28 mouse cellular contexts compared by ENCODE assay signal in genomic region chr11:55395073-55395642, GRCm38 (mm10). TPM values are rescaled to one million over a fixed set of nuclear protein-coding genes. Genes with fewer than 3 reads are reported as not detected.
DNase-seq lines count a peak whose midpoint lies in the region; ATAC-seq and TF ChIP-seq lines count a peak whose summit lies in the region.
"Had no signal": no experiment of that assay in that cellular context is flagged by ENCODE, and none has a peak within 500 bp of the region (broad histone marks: within the 10 kb centered on the region; RNA-seq: fewer than 3 reads in every experiment).

No protein-coding gene starts in this region.

- WGBS in midbrain, embryonic 11.5 days = 77% methylated on average over 7 of the region's 7 CpGs
- WGBS in midbrain, embryonic 15.5 days = 86% methylated on average over 7 of the region's 7 CpGs

- no peaks in the 10 kb centered on the region for H3K27me3 ChIP-seq in midbrain, embryonic 11.5 days (ENCODE audit: control insufficient read depth, insufficient read depth, low read length)
- H3K27me3 ChIP-seq in midbrain, embryonic 15.5 days (replicated peaks) = no peaks in the 10 kb centered on the region
- H3K27me3 ChIP-seq: forebrain, embryonic 15.5 days; limb, embryonic 12.5 days; neural tube, embryonic 13.5 days; Patski had no signal

- intact Hi-C loops in gastrocnemius, adult 2 months (cut with DNase I) = no loop called here

- no peak overlapping the region for H3K4me3 ChIP-seq in gastrocnemius, adult 2 months
- H3K4me3 ChIP-seq in midbrain, embryonic 11.5 days (ENCODE audit: low read depth, low read length) = no peak overlapping the region
- no peak overlapping the region for H3K4me3 ChIP-seq in midbrain, embryonic 15.5 days
- no peak overlapping the region for H3K4me3 ChIP-seq in embryonic fibroblast, embryonic 13.5 days (ENCODE audit: insufficient read depth, low read length)
- H3K4me3 ChIP-seq: forebrain, embryonic 10.5 days; forebrain, embryonic 15.5 days; limb, embryonic 12.5 days; midbrain, embryonic 10.5 days; neural tube, embryonic 13.5 days had no signal

- no peaks in the 10 kb centered on the region; the same call in 1 of the 2 replicates for H3K36me3 ChIP-seq in midbrain, embryonic 11.5 days (ENCODE audit: control insufficient read depth, insufficient read depth, low read length)
- no peaks in the 10 kb centered on the region for H3K36me3 ChIP-seq in midbrain, embryonic 15.5 days (replicated peaks)
- H3K36me3 ChIP-seq: forebrain, embryonic 15.5 days had no signal

- no peaks in the 10 kb centered on the region for H3K9me3 ChIP-seq in midbrain, embryonic 11.5 days (ENCODE audit: control insufficient read depth, low read length)
- no peaks in the 10 kb centered on the region for H3K9me3 ChIP-seq in midbrain, embryonic 15.5 days
- H3K9me3 ChIP-seq: forebrain, embryonic 10.5 days; forebrain, embryonic 15.5 days; limb, embryonic 12.5 days; midbrain, embryonic 10.5 days; neural tube, embryonic 13.5 days had no signal

- H3K4me1 ChIP-seq in midbrain, embryonic 11.5 days (ENCODE audit: control insufficient read depth, insufficient read depth, low read length) = no peaks in the 10 kb centered on the region
- H3K4me1 ChIP-seq in midbrain, embryonic 15.5 days = no peaks in the 10 kb centered on the region
- no peaks in the 10 kb centered on the region for H3K4me1 ChIP-seq in embryonic fibroblast, embryonic 13.5 days (ENCODE audit: control insufficient read depth, insufficient read depth, low read length)
- H3K4me1 ChIP-seq: forebrain, embryonic 15.5 days; limb, embryonic 12.5 days; neural tube, embryonic 13.5 days had no signal

- no peak for ATAC-seq in midbrain, embryonic 11.5 days (ENCODE audit: low FRiP score)
- no peak for ATAC-seq in midbrain, embryonic 15.5 days (replicated peaks)
- ATAC-seq: forebrain, embryonic 15.5 days; intestine, postnatal 0 days; Patski had no signal

- no peak for TF ChIP-seq CTCF in gastrocnemius, adult 2 months (IDR thresholded peaks at IDR 0.05)
- TF ChIP-seq CTCF in embryonic fibroblast, embryonic 13.5 days (IDR thresholded peaks at IDR 0.05; ENCODE audit: borderline replicate concordance, insufficient read depth, low read length) = no peak

- peak overlapping the region; percentile 73 for H3K27ac ChIP-seq in gastrocnemius, adult 2 months
- no peak overlapping the region for H3K27ac ChIP-seq in midbrain, embryonic 11.5 days (ENCODE audit: low read depth, low read length)
- no peak overlapping the region for H3K27ac ChIP-seq in midbrain, embryonic 15.5 days
- no peak overlapping the region for H3K27ac ChIP-seq in embryonic fibroblast, embryonic 13.5 days (ENCODE audit: insufficient read depth, low read length)
- H3K27ac ChIP-seq: forebrain, embryonic 10.5 days; forebrain, embryonic 15.5 days; hindbrain, embryonic 14.5 days; limb, embryonic 12.5 days; macrophage; midbrain, embryonic 10.5 days; neural tube, embryonic 13.5 days had no signal

- H3K4me2 ChIP-seq in midbrain, embryonic 11.5 days = no peak overlapping the region
- no peak overlapping the region for H3K4me2 ChIP-seq in midbrain, embryonic 15.5 days
- H3K4me2 ChIP-seq: forebrain, embryonic 15.5 days; heart, embryonic 11.5 days; hindbrain, embryonic 14.5 days; limb, embryonic 12.5 days; liver, embryonic 11.5 days; neural tube, embryonic 13.5 days had no signal

- peak; percentile 13; the same call in 1 of the 2 replicates for TF ChIP-seq POLR2A in embryonic fibroblast, embryonic 13.5 days (IDR thresholded peaks at IDR 0.05; ENCODE audit: low read depth, low read length)

- no peak overlapping the region for H3K9ac ChIP-seq in midbrain, embryonic 11.5 days (ENCODE audit: low read length)
- H3K9ac ChIP-seq in midbrain, embryonic 15.5 days = no peak overlapping the region
- H3K9ac ChIP-seq: forebrain, embryonic 15.5 days; hindbrain, embryonic 14.5 days; limb, embryonic 12.5 days; neural tube, embryonic 13.5 days had no signal

- DNase-seq in gastrocnemius, adult 2 months = no peak
- DNase-seq in gastrocnemius, postnatal 25 days = no peak
- DNase-seq in midbrain, embryonic 11.5 days (ENCODE audit: low spot score, missing footprints) = peak; percentile 64
- DNase-seq in ovary, postnatal 14 days (ENCODE audit: low spot score) = no peak
- no peak for DNase-seq in layer of hippocampus, postnatal 36 days
- DNase-seq: adrenal gland, postnatal 10 days; cerebellum, adult 11 months; cerebellum, adult 9-10 months; heart, postnatal 4 days; kidney, adult 9 months; kidney, postnatal 10 days; layer of hippocampus, adult 9-11 months; thymus, postnatal 25 days had no signal

RNA-seq across cellular contexts. Expression of gene Sparc, which starts 27.8 kb away (rescaled TPM):
- 100 to 1,000 TPM; 276 to 473 TPM for total RNA-seq in gastrocnemius, adult 2 months (2021)
- total RNA-seq in gastrocnemius, postnatal 25 days (2021) = 1,000 to 10,000 TPM in 1 of 2 experiments, 100 to 1,000 TPM in 1; 811 to 1,001 TPM
- 411 and 428 TPM in 2 replicates for polyA plus RNA-seq in midbrain, embryonic 11.5 days (2014; fragmentation: Nextera tagmentation; extraction: Ambion mirVana)
- polyA plus RNA-seq in midbrain, embryonic 15.5 days (2015; fragmentation: Nextera tagmentation; extraction: Ambion mirVana) = 482 and 547 TPM in 2 replicates
- polyA plus RNA-seq in embryonic fibroblast, embryonic 13.5 days (2011; ENCODE audit: insufficient read length, low read depth, missing spikeins) = 3,951 and 4,760 TPM in 2 replicates
- 100 to 1,000 TPM; 312 to 317 TPM for total RNA-seq in layer of hippocampus, postnatal 36 days (2021)
- total RNA-seq: MEL had no signal

RNA-seq across cellular contexts. Expression of gene Fat2, which starts 58.8 kb away (rescaled TPM):
- under 1 TPM; 0.03 TPM for total RNA-seq in gastrocnemius, adult 2 months (2021)
- total RNA-seq in gastrocnemius, postnatal 25 days (2021) = under 1 TPM; 0.05 TPM
- polyA plus RNA-seq in midbrain, embryonic 11.5 days (2014; fragmentation: Nextera tagmentation; extraction: Ambion mirVana) = 0.03 TPM in 1 of 2 replicates, not detected in the other
- 0.09 and 0.12 TPM in 2 replicates for polyA plus RNA-seq in midbrain, embryonic 15.5 days (2015; fragmentation: Nextera tagmentation; extraction: Ambion mirVana)
- not detected in 2 replicates for polyA plus RNA-seq in embryonic fibroblast, embryonic 13.5 days (2011; ENCODE audit: insufficient read length, low read depth, missing spikeins)
- total RNA-seq in layer of hippocampus, postnatal 36 days (2021) = under 1 TPM; 0.17 to 0.43 TPM
- polyA plus RNA-seq: heart, embryonic 11.5 days; intestine, postnatal 0 days; liver, embryonic 11.5 days; liver, embryonic 16.5 days; macrophage had no signal
